Mouse (Mus musculus) embryonic facial prominence, embryonic 12.5 days (tissue): ENCODE results near the gene Glp2r. TPM values are rescaled to one million over a fixed set of nuclear protein-coding genes. Genes with fewer than 3 reads are reported as not detected.

Experiments used
- ATAC-seq: fragments of 200-750 bp; cut with Nextera tagmentation; 2 replicates; pipeline ENCODE4 v1.8.0; 2017; ENCODE audit not compliant: insufficient number of reproducible peaks, insufficient read depth, low FRiP score, low TSS enrichment
- H3K27ac ChIP-seq: fragments of 300-500 bp; sonication (generic); 2 replicates; pipeline ENCODE4 v1.5.1; 2016; ENCODE audit warnings: mild to moderate bottlenecking
- H3K27me3 ChIP-seq: fragments of 300-500 bp; sonication (generic); 2 replicates; pipeline ENCODE4 v1.6.1; 2016; ENCODE audit warnings: mild to moderate bottlenecking, moderate library complexity
- H3K36me3 ChIP-seq: fragments of 300-500 bp; sonication (generic); 2 replicates; pipeline ENCODE4 v1.6.1; 2016; ENCODE audit warnings: mild to moderate bottlenecking
- H3K4me1 ChIP-seq: fragments of 300-500 bp; sonication (generic); 2 replicates; pipeline ENCODE4 v1.6.1; 2016
- H3K4me2 ChIP-seq: fragments of 300-500 bp; sonication (generic); replicated peaks from 2 replicates; pipeline ENCODE4 v1.6.1; 2016; ENCODE audit warnings: mild to moderate bottlenecking, moderate library complexity
- H3K4me3 ChIP-seq: fragments of 300-500 bp; sonication (generic); 2 replicates; pipeline ENCODE4 v1.5.1; 2016; ENCODE audit warnings: mild to moderate bottlenecking
- H3K9ac ChIP-seq: fragments of 300-500 bp; sonication (generic); 2 replicates; pipeline ENCODE4 v1.6.1; 2016; ENCODE audit warnings: mild to moderate bottlenecking, moderate library complexity
- H3K9me3 ChIP-seq: fragments of 300-500 bp; sonication (generic); 2 replicates; pipeline ENCODE4 v1.6.1; 2016; ENCODE audit warnings: mild to moderate bottlenecking, moderate library complexity
- WGBS: fragments of 180-500 bp; shearing (Covaris S2); methylation state at CpG from one replicate; pipeline ENCODE4 v1.1.7; 2016; 5-methylcytosine and 5-hydroxymethylcytosine counted together
- polyA plus RNA-seq: library from polyadenylated mRNA; unstranded; fragments of >200 nt; fragmentation: Nextera tagmentation; extraction: Ambion mirVana; gene quantifications from 2 replicates; pipeline ENCODE4 v1.2.1, GENCODE M21; 2016

Glp2r gene
- polyA plus RNA-seq = 0.04 and 0.08 TPM in 2 replicates

- no peak within 1 kb of the TSS for H3K27ac ChIP-seq
- no peak within 1 kb of the TSS for H3K4me3 ChIP-seq
- no peaks in the 10 kb centered on the region for H3K36me3 ChIP-seq
- 84% methylated on average over 14 of the region's 14 CpGs for WGBS
- no peak for ATAC-seq
- no peak within 1 kb of the TSS for H3K9ac ChIP-seq
- H3K9me3 ChIP-seq = no peaks in the 10 kb centered on the region
- H3K4me1 ChIP-seq = no peaks in the 10 kb centered on the region
- H3K4me2 ChIP-seq = no peak within 1 kb of the TSS
- no peaks in the 10 kb centered on the region; the same call in 1 of the 2 replicates for H3K27me3 ChIP-seq
These were observed at the start of gene Glp2r for GRCm38 (mm10) chr11:67771053-67771452. TSS of gene Glp2r (minus strand) at chr11:67771153.

GRCm38 (mm10) chr11:67820221-67820620, 49.3 kb upstream of the Glp2r start:
- Histone ChIP-seq H3K36me3 (no peaks in the 10 kb centered on the region), H3K4me3 (no peak overlapping the region), H3K27ac (no peak overlapping the region), H3K9ac (no peak overlapping the region), H3K9me3 (no peaks in the 10 kb centered on the region), H3K4me2 (no peak overlapping the region), H3K27me3 (no peaks in the 10 kb centered on the region), H3K4me1 (no peaks in the 10 kb centered on the region)
- no peak for ATAC-seq
- WGBS = 7% methylated on average over 4 of the region's 4 CpGs

- no peak overlapping the region for H3K9ac ChIP-seq
- no peaks in the 10 kb centered on the region for H3K9me3 ChIP-seq
- H3K4me3 ChIP-seq = no peak overlapping the region
- H3K27ac ChIP-seq = no peak overlapping the region
- H3K36me3 ChIP-seq = no peaks in the 10 kb centered on the region
- peak overlapping the region; percentile 23; the same call in 1 of the 2 replicates for H3K4me2 ChIP-seq
- WGBS = 15% methylated on average over 5 of the region's 5 CpGs
- ATAC-seq = no peak
- no peaks in the 10 kb centered on the region for H3K27me3 ChIP-seq
- H3K4me1 ChIP-seq = no peaks in the 10 kb centered on the region
These were observed 48.7 kb upstream of the Glp2r start for GRCm38 (mm10) chr11:67819604-67820003.

- Histone ChIP-seq H3K4me2 (no peak overlapping the region), H3K27ac (no peak overlapping the region), H3K27me3 (no peaks in the 10 kb centered on the region), H3K4me1 (no peaks in the 10 kb centered on the region), H3K36me3 (no peaks in the 10 kb centered on the region), H3K9me3 (no peaks in the 10 kb centered on the region), H3K4me3 (no peak overlapping the region), H3K9ac (no peak overlapping the region)
- WGBS = 80% methylated on average over 6 of the region's 6 CpGs
- no peak for ATAC-seq
These were observed 40.6 kb upstream of the Glp2r start for GRCm38 (mm10) chr11:67811535-67811934.

GRCm38 (mm10) chr11:67808051-67808450, 37.1 kb upstream of the Glp2r start:
- ATAC-seq = no peak
- H3K9ac ChIP-seq = no peak overlapping the region
- H3K27ac ChIP-seq = no peak overlapping the region
- H3K4me2 ChIP-seq = no peak overlapping the region
- no peaks in the 10 kb centered on the region for H3K4me1 ChIP-seq
- no peaks in the 10 kb centered on the region for H3K27me3 ChIP-seq
- H3K36me3 ChIP-seq = no peaks in the 10 kb centered on the region
- H3K9me3 ChIP-seq = no peaks in the 10 kb centered on the region
- WGBS = 81% methylated on average over 5 of the region's 5 CpGs
- no peak overlapping the region for H3K4me3 ChIP-seq

- Histone ChIP-seq H3K4me2 (no peak overlapping the region), H3K27me3 (no peaks in the 10 kb centered on the region), H3K9me3 (no peaks in the 10 kb centered on the region), H3K27ac (no peak overlapping the region), H3K4me1 (no peaks in the 10 kb centered on the region), H3K36me3 (no peaks in the 10 kb centered on the region), H3K4me3 (no peak overlapping the region), H3K9ac (no peak overlapping the region)
- 81% methylated on average over 11 of the region's 11 CpGs for WGBS
- ATAC-seq = no peak
These were observed 36.1 kb upstream of the Glp2r start for GRCm38 (mm10) chr11:67806832-67807597.

GRCm38 (mm10) chr11:67805538-67805937, 34.6 kb upstream of the Glp2r start:
- 89% methylated on average over 1 of the region's 1 CpGs for WGBS
- H3K9me3 ChIP-seq = no peaks in the 10 kb centered on the region
- no peak for ATAC-seq
- 0 out of 2 replicates have a peak, but pooled peaks cover 4% of the 10 kb centered on the region for H3K4me1 ChIP-seq
- H3K9ac ChIP-seq = no peak overlapping the region
- no peaks in the 10 kb centered on the region for H3K36me3 ChIP-seq
- no peak overlapping the region for H3K4me2 ChIP-seq
- no peak overlapping the region for H3K27ac ChIP-seq
- H3K27me3 ChIP-seq = no peaks in the 10 kb centered on the region
- H3K4me3 ChIP-seq = no peak overlapping the region

- WGBS = 64% methylated on average over 8 of the region's 8 CpGs
- Histone ChIP-seq H3K9me3 (no peaks in the 10 kb centered on the region), H3K36me3 (no peaks in the 10 kb centered on the region), H3K9ac (no peak overlapping the region), H3K27me3 (no peaks in the 10 kb centered on the region), H3K27ac (no peak overlapping the region), H3K4me1 (0 out of 2 replicates have a peak, but pooled peaks cover 4% of the 10 kb centered on the region), H3K4me2 (no peak overlapping the region), H3K4me3 (no peak overlapping the region)
- ATAC-seq = no peak
These were observed 30.2 kb upstream of the Glp2r start for GRCm38 (mm10) chr11:67801169-67801568.

- Histone ChIP-seq H3K4me2 (no peak overlapping the region), H3K9me3 (no peaks in the 10 kb centered on the region), H3K4me3 (no peak overlapping the region), H3K4me1 (0 out of 2 replicates have a peak, but pooled peaks cover 4% of the 10 kb centered on the region), H3K27ac (no peak overlapping the region), H3K27me3 (no peaks in the 10 kb centered on the region), H3K36me3 (no peaks in the 10 kb centered on the region), H3K9ac (no peak overlapping the region)
- ATAC-seq = no peak
These were observed 29.3 kb upstream of the Glp2r start for GRCm38 (mm10) chr11:67800130-67800723.

- no peaks in the 10 kb centered on the region for H3K36me3 ChIP-seq
- H3K9ac ChIP-seq = no peak within 1 kb of the TSS
- H3K27me3 ChIP-seq = no peaks in the 10 kb centered on the region
- ATAC-seq = no peak
- H3K4me1 ChIP-seq = 0 out of 2 replicates have a peak, but pooled peaks cover 4% of the 10 kb centered on the region
- H3K4me2 ChIP-seq = no peak within 1 kb of the TSS
- no peak within 1 kb of the TSS for H3K4me3 ChIP-seq
- 73% methylated on average over 7 of the region's 7 CpGs for WGBS
- H3K9me3 ChIP-seq = no peaks in the 10 kb centered on the region
- no peak within 1 kb of the TSS for H3K27ac ChIP-seq
These were observed 27.0 kb upstream of the Glp2r start, which contains the start of gene Dhrs7c for GRCm38 (mm10) chr11:67797931-67798330. TSS of gene Dhrs7c (plus strand) at chr11:67798187.

- Histone ChIP-seq H3K9ac (no peak overlapping the region), H3K4me3 (no peak overlapping the region), H3K36me3 (no peaks in the 10 kb centered on the region), H3K27me3 (no peaks in the 10 kb centered on the region), H3K4me2 (no peak overlapping the region), H3K27ac (no peak overlapping the region), H3K4me1 (no peaks in the 10 kb centered on the region), H3K9me3 (no peaks in the 10 kb centered on the region)
- ATAC-seq = no peak
- WGBS = 82% methylated on average over 11 of the region's 11 CpGs
These were observed 19.2 kb upstream of the Glp2r start for GRCm38 (mm10) chr11:67790182-67790581.

- no peak within 1 kb of the TSS for H3K9ac ChIP-seq
- H3K27me3 ChIP-seq = no peaks in the 10 kb centered on the region; the same call in 1 of the 2 replicates
- no peaks in the 10 kb centered on the region for H3K36me3 ChIP-seq
- no peak within 1 kb of the TSS for H3K4me3 ChIP-seq
- no peak within 1 kb of the TSS for H3K27ac ChIP-seq
- H3K4me1 ChIP-seq = no peaks in the 10 kb centered on the region
- no peaks in the 10 kb centered on the region for H3K9me3 ChIP-seq
- WGBS = 84% methylated on average over 12 of the region's 12 CpGs
- no peak within 1 kb of the TSS for H3K4me2 ChIP-seq
- no peak for ATAC-seq
These were observed 3.4 kb upstream of the Glp2r start, which contains the start of gene Gsg1l2 for GRCm38 (mm10) chr11:67774379-67774778. TSS of gene Gsg1l2 (plus strand) at chr11:67774608.
